Comparison of ENCODE assay signal across 9 mouse cellular contexts in the genomic region with DNA sequence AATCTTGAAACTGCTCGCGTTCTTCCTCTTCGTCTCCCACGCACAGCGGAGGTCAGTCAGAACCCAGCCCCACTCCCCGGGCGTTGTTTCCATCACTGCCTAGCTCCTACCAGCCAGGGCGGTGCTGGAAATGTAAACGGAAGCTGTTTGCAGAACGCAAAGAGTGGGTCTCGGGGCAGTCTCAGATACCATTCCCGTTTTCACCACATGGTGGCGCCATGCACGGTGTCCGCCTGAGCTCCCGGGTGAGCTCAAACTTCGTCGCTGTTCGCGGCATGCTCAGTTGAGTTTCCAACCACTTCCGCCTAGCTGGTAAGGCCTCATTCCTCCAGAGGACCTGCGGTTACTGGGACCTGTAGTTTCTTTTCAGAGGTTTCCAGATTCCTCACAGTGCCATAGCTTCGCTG. TPM values are rescaled to one million over a fixed set of nuclear protein-coding genes. Genes with fewer than 3 reads are reported as not detected.
DNase-seq lines count a peak whose midpoint lies in the region; ATAC-seq and TF ChIP-seq lines count a peak whose summit lies in the region.
"Had no signal": no experiment of that assay in that cellular context is flagged by ENCODE, and none has a peak within 500 bp of the region (broad histone marks: within the 10 kb centered on the region; RNA-seq: fewer than 3 reads in every experiment).

No protein-coding gene starts in this region.

- peak overlapping the region; percentile 34; the same call in 1 of the 2 replicates for H3K4me2 ChIP-seq in forebrain, embryonic 16.5 days (ENCODE audit: low read length)

- H3K4me1 ChIP-seq in ES-E14 (ENCODE audit: control insufficient read depth in 2 of 2, insufficient read depth in 2 of 2, low read length in 2 of 2, poor library complexity in 1 of 2) = peaks cover under 1 to 2% of the 10 kb centered on the region in 2 experiments; a peak in 2 of 4 replicates
- H3K4me1 ChIP-seq in forebrain, embryonic 16.5 days (replicated peaks; ENCODE audit: control insufficient read depth, insufficient read depth, low read length) = peaks cover 11% of the 10 kb centered on the region

- no peaks in the 10 kb centered on the region for H3K36me3 ChIP-seq in ES-E14 (ENCODE audit: control insufficient read depth, insufficient read depth, low read length, poor library complexity, severe bottlenecking)
- no peaks in the 10 kb centered on the region for H3K36me3 ChIP-seq in forebrain, embryonic 16.5 days (ENCODE audit: control insufficient read depth, insufficient read depth)

- ATAC-seq in forebrain, embryonic 16.5 days = no peak
- peak; percentile 83 to 85 for ATAC-seq in hematopoietic stem cell, adult 5-6 weeks (replicated peaks in 1 of 2; ENCODE audit: insufficient read depth in 1 of 2, low FRiP score in 2 of 2, low TSS enrichment in 1 of 2, low read depth in 1 of 2, poor library complexity in 2 of 2, severe bottlenecking in 2 of 2)

- no peak overlapping the region for H3K27ac ChIP-seq in ES-E14 (ENCODE audit: insufficient read depth, low read depth, low read length, poor library complexity, severe bottlenecking)
- no peak overlapping the region for H3K27ac ChIP-seq in forebrain, embryonic 16.5 days (ENCODE audit: low read length)
- H3K27ac ChIP-seq: macrophage had no signal

- in situ Hi-C loops in ES-E14 (cut with MboI; ENCODE audit: low sequenced_read_pairs in 2 of 2, unreplicated experiment in 2 of 2) = no loop called here

- peak; percentile 87 for DNase-seq in ES-E14 (ENCODE audit: low read depth, low spot score)
- peak; percentile 94 for DNase-seq in c-Kit-positive CD71-negative TER-119-negative erythroid progenitor cells, embryonic 14.5 days (ENCODE audit: low read depth)
- DNase-seq in layer of hippocampus, postnatal 14 days (ENCODE audit: low spot score in 2 of 2) = peak; percentile 73 to 76
- peak; percentile 93 for DNase-seq in lung, postnatal 14 days
- DNase-seq in retina, postnatal 1 day = peak; percentile 87
- DNase-seq in urinary bladder, adult 18-20 months (ENCODE audit: low spot score in 2 of 2) = peak; percentile 86 to 87

- peaks cover 63% of the 10 kb centered on the region for H3K27me3 ChIP-seq in forebrain, embryonic 16.5 days (replicated peaks; ENCODE audit: control insufficient read depth, insufficient read depth, low read length)

- WGBS in forebrain, embryonic 16.5 days = 2% methylated on average over 23 of the region's 23 CpGs

- no peaks in the 10 kb centered on the region for H3K9me3 ChIP-seq in ES-E14 (ENCODE audit: control insufficient read depth, insufficient read depth, low read depth, low read length)
- no peaks in the 10 kb centered on the region for H3K9me3 ChIP-seq in forebrain, embryonic 16.5 days (ENCODE audit: control insufficient read depth, low read length)

- no peak overlapping the region for H3K4me3 ChIP-seq in ES-E14 (ENCODE audit: insufficient read depth in 1 of 2, low read depth in 1 of 2, low read length in 2 of 2, poor library complexity in 1 of 2, severe bottlenecking in 1 of 2)
- H3K4me3 ChIP-seq in forebrain, embryonic 16.5 days (replicated peaks; ENCODE audit: low read length) = no peak overlapping the region

- no peak overlapping the region for H3K9ac ChIP-seq in ES-E14 (ENCODE audit: insufficient read depth, low read depth, low read length, poor library complexity, severe bottlenecking)
- no peak overlapping the region for H3K9ac ChIP-seq in forebrain, embryonic 16.5 days (replicated peaks; ENCODE audit: low read depth, low read length)

TF ChIP-seq in ES-E14, 5 proteins besides CTCF, POLR2A, EP300 and RAD21:
- TF ChIP-seq ZNF384 (IDR thresholded peaks at IDR 0.05; ENCODE audit: low read depth, low read length) (no peak), HCFC1 (IDR thresholded peaks at IDR 0.05; ENCODE audit: borderline replicate concordance, insufficient read depth, low read length) (0 out of 2 replicates have a peak, but pooled peaks have one; percentile 23), ZC3H11A (IDR thresholded peaks at IDR 0.05; ENCODE audit: borderline replicate concordance, low read depth, low read length) (no peak)

RNA-seq across cellular contexts. Expression of gene Espn, which starts 1.6 kb away (rescaled TPM):
- 5.6 and 6.6 TPM in 2 replicates for total RNA-seq in ES-E14 (2012; rRNA removed)
- polyA plus RNA-seq in forebrain, embryonic 16.5 days (2015; fragmentation: Nextera tagmentation; extraction: Ambion mirVana) = 0.08 and 0.12 TPM in 2 replicates
- 0.89 and 1.6 TPM in 2 replicates for total RNA-seq in hematopoietic stem cell, adult 5-6 weeks (2017)
- total RNA-seq in layer of hippocampus, postnatal 14 days (2021) = under 1 TPM; 0.57 to 0.94 TPM

RNA-seq across cellular contexts. Expression of gene Hes2, which starts 4.9 kb away (rescaled TPM):
- total RNA-seq in ES-E14 (2012; rRNA removed) = 0.32 and 0.58 TPM in 2 replicates
- not detected in 2 replicates for polyA plus RNA-seq in forebrain, embryonic 16.5 days (2015; fragmentation: Nextera tagmentation; extraction: Ambion mirVana)
- total RNA-seq in hematopoietic stem cell, adult 5-6 weeks (2017) = not detected in 2 replicates
- total RNA-seq in layer of hippocampus, postnatal 14 days (2021) = not detected

RNA-seq across cellular contexts. Expression of gene Acot7, which starts 24.2 kb away (rescaled TPM):
- total RNA-seq in ES-E14 (2012; rRNA removed) = 38.8 and 51.9 TPM in 2 replicates
- polyA plus RNA-seq in forebrain, embryonic 16.5 days (2015; fragmentation: Nextera tagmentation; extraction: Ambion mirVana) = 210 and 269 TPM in 2 replicates
- total RNA-seq in hematopoietic stem cell, adult 5-6 weeks (2017) = 66.4 and 72.7 TPM in 2 replicates
- 100 to 1,000 TPM; 352 to 388 TPM for total RNA-seq in layer of hippocampus, postnatal 14 days (2021)

RNA-seq across cellular contexts. Expression of gene Tnfrsf25, which starts 38.0 kb away (rescaled TPM):
- total RNA-seq in ES-E14 (2012; rRNA removed) = 3.8 and 5.7 TPM in 2 replicates
- 0.97 and 1.5 TPM in 2 replicates for polyA plus RNA-seq in forebrain, embryonic 16.5 days (2015; fragmentation: Nextera tagmentation; extraction: Ambion mirVana)
- 0.69 and 1.1 TPM in 2 replicates for total RNA-seq in hematopoietic stem cell, adult 5-6 weeks (2017)
- 10 to 100 TPM; 17.7 to 25.6 TPM for total RNA-seq in layer of hippocampus, postnatal 14 days (2021)
